Mouse (Mus musculus) regulatory T cell (primary cell): ENCODE results near the gene Chic1.

Source experiments
- in situ Hi-C: fragments of 300-600 bp; cut with MboI, MseI; formaldehyde crosslinking; loops from one replicate; pipeline ENCODE4 v1.15.1; 2025; ENCODE audit warnings: high pct_unique_total_duplicates

Chic1 gene

DNA sequence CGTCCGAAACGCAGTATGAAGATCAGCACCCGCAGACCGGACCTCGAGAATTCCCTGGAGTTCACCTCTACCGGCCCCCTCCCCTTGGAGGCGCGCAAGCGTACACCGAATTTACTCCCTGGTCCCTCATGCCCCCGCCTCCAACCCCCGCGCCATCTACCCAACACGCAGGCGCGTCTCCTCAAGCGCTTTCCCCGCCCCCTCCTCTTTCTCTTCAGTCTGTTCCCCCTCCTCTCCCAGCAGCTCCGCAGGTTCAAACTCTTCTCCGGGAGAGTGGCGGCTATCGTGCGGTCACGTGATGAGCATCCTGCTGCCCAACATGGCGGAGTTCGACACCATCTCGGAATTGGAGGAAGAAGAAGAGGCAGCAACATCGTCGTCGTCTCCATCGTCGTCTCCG, at the start of gene Chic1:
Chic1 (plus strand) TSS at position 190 of the 400 bp plus-strand sequence.
- in situ Hi-C loops: no loop called here

DNA sequence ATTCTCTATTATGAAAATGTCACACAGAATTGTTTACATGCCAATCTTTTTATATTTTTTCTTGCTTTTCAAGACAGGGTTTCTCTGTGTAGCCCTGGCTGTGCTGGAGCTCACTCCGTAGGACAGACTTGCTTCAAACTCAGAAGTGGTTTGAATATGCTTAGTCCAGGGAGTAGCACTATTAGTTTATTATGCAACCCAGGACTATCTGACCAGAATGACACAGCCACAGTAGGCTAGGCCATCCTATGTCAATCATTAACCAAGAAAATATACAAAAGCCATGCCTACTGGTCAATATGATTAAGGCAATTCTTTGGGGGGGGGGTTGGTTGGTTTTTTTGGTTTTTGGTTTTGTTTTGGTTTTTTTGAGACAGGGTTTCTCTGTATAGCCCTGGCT, 48.0 kb upstream of the Chic1 start:
- in situ Hi-C loops: no loop called here

DNA sequence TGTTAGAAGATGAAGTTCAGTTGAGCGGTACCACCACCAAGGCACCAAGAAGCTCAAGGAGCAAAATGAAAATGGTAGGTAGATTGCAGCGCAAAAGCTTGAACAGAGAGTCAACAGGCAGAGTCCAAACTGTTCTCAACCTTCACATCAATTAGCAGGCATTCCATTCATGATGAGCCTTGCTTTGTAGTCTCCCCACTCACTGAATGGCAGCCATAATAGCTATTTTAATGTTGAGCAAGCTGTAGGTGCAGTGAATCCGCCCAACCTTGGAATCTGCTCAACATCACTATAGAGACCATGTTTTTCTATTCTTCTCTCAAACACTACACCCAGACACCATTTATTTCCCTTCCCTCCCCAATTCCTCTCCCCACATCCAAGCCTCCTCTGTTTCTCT, 44.6 kb upstream of the Chic1 start:
- in situ Hi-C loops: no loop called here

DNA sequence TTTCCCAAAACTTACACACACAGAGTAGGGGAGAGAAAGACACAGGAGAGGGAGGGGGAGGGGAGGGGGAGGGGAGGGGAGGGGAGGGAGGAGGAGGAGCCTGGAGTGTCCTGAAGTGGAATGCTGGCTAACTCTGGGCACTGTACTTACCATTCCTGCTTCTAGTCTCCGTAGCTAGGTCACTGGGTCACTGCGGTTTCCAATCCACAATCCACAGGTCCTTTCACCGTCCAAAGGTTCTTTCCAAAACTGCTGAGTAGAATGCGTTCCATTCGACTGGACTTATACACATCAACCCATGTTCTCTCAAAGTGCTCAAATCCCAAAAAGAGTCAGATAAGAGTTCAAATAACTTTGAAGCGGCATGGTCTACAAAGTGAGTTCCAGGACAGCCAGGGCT, 42.1 kb upstream of the Chic1 start:
- in situ Hi-C loops: no loop called here

DNA sequence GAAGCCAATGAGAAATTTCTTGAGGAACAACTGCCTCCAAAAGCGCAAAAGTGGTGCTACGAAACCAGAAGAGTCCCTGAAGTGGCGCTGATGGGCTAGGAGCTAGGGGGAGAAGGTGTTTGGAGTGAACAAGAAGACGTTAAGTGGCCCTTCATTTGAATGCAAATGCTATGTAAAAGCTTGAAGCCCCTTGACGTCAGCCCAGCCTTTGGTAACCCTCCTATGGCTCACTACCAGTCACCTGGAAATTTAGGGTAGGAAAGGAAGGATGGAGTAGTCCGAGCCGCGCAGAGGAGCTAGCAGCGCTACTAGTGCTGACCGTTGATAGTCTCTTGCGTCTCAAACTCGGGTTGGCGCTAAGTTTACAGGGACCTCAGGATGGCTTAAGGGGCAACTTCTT, 35.1 kb upstream of the Chic1 start, which contains the start of gene Cdx4:
Cdx4 (plus strand) TSS at position 253 of the 400 bp plus-strand sequence.
- in situ Hi-C loops: no loop called here

DNA sequence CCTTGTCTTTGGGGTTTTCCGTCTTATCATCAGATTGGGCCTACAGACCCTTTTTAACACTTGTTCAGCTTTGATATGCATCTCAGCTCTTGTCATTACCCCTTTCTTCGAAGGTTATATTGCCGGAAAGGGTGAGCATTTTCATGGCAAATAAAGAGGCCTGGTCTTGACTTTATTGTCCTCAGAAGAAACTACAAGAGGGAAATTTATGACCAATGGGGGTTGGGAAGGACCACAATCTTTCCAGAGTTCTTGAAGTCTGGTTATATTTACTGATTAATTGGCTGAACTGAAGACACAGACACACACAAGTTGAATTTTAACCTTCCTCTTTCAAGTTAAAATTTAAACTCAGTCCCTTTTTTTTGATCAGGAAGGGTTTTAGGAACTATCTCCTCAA, 30.4 kb upstream of the Chic1 start:
- in situ Hi-C loops: no loop called here

DNA sequence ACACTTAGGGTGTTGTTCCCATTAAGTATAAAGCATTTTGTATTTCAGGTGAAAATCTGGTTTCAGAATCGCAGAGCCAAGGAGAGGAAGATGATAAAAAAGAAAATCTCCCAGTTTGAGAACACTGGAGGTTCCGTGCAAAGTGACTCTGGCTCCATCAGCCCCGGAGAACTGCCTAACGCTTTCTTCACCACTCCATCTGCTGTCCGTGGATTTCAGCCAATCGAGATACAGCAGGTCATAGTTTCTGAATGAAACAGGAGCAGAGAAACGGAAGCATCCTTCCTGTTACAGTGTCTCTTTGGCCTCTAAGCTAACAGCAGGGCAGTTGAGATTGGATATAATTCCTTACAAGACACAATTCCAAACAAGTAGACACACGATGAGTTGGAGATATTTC, 26.9 kb upstream of the Chic1 start:
- in situ Hi-C loops: no loop called here

DNA sequence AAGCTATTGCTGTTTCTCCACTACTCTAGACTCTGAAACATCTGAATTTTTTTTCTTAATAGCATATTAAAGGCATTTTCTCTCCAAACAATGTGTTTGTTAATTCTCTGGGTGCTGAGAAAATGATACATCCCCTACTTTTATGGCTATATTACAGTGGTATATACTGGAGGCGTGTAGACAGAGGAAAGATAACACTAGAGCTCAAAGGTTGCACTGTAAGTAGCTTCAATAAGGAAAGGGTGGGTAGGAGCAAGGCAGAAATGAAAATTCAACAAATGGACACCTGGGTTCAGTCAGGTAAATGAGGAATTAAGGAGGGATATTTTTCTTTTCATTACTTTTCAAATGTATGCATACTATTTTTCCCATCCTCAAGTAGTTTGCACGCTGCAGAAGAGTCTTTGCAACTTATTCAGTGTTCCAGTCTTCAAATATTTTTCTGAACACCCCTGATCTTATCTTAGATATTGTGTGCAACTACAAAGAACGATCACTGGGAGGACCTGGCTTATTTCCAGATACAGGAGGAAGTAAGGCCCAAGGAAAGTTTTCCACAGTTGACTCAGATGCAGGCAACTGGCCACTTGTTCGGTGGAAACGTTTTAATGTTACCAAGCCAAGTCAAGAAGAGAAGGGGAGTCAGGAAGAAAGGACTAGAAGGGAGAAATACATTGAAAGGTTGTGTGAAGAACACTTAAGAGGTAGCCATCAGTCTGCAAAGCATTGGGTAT, 25.0 kb upstream of the Chic1 start:
- in situ Hi-C loops: loop anchor here (10.0 kb wide), 1 partner anchor 1564 kb away; no protein-coding TSS in a partner anchor

DNA sequence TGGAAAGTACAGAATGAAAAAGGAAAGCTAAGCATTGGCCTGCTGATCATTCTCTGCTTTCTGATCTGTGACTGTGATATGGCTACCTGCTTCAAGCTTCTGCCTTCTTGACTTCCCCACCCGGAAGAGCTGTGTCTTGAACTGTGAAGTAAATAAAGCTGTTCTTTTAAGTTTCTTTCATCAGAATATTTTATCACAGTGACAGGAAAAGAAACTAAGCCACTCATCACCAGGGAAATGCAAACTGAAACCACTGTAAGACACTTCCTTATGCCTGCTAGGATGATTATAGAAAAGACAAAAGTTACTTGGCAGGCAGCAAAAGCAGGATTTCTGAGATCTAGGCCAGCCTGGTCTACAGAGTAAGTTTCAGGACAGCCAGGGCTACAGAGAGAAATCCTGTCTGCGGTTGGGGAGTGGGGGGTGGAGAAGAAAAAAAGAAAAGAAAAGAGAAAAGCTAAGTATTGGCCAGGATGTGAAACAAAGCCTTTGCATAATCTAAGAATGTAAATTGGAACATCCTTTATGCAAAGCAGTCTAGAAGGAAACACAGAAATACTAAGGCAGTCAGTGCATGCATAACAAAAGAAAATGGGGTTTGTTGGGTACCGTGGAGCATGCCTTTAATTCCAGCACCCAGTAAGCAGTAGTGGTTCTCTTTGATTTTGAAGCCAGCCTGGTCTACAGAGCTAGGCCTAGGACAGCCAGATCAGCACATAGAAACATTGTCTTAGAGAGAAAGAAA, 14.7 kb upstream of the Chic1 start:
- in situ Hi-C loops: no loop called here

DNA sequence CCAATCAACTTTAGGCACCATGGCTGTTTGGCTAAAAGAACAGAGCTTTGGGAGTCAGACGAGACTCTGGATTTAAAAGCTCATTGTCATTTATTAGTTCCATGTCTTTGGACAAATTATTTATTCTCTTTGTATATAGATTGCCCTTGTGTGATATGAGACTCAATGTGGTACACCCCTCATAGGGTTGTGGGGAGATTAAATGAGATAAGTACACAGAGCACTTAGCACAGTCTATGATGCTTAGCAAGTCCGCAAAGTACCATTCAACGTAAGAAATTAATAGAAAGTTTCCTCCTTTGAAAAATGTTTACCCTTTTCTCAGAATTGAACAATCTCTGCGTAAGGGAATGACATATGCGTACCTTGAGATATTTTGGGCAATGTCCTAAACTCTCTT, 492 bp upstream of the Chic1 start:
- in situ Hi-C loops: no loop called here

DNA sequence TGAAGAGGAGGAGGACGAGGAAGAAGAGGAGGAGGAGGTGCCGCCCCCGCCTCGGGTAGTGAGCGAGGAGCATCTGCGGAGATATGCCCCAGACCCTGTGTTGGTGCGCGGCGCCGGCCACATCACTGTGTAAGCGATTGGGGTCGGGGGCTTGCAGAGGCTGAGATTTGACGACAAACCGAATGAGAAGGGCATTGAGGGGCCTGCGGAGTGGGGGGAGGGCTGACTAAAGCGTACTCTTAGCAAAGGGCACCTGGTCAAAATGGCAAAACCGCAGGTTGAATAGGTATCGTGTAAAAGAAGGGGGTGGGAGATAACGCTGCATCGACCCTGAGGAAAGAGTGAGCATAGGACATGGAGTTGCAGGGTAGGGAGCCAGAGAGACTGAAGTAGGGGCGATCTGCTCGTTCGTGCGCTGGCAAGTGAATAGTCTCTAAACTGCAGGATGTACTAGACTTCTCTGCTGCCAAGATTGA, 523 bp downstream of the Chic1 start:
- in situ Hi-C loops: no loop called here

DNA sequence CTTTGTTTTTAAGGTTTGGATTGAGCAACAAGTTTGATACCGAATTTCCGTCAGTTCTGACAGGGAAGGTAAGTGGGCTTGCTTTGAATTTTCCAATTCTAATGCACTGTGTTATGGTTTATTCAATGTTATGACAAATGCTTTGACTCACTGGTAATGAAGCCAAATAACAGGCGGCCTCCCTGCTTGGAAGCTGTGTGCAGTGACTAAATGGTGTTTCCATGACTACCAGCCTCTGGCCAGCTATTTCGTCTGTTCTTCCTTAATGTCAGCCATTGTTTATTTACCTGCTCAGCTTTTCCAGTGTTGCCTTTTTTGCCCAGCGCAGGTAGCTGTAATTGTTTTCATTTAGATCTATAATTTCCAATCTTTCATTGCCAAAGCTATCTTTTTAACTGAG, 9.9 kb downstream of the Chic1 start:
- in situ Hi-C loops: no loop called here

DNA sequence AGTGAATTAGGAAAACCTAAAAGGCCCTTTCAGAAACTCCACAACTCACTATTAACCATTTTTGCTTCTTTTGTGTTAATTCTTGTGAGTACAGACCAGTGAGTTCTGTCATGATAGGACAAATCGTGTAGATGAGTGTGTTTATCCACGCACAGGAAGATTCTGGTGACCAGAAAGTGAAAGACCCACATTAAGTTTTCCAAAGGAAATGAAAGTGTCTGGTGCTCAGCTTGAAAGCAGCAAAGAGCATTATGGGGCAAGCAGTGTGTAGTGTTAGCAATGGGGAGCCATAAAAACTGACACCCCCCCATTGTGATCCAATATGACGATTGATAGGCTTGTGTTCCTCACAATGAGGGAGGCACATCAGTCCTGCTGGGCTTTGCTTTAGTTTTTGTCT, 12.4 kb downstream of the Chic1 start:
- in situ Hi-C loops: no loop called here

DNA sequence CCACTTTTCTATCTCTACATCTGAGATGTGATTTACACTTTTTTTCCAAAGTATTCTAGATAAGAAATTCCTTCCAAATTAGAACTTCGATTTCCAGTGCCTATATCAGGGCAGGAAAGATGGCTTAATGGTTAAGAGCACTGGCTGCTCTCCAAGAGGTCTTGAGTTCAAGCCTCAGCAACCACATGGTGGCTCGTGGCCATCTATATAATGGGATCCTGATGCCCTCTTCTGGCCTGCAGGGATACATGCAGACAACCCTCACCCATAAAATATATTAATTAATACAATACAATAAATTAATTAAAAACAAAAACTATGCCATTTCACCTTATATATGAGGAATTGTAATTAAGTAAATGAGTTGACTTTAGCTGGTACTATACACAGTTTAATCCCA, 14.9 kb downstream of the Chic1 start:
- in situ Hi-C loops: loop anchor here (5.0 kb wide), 1 partner anchor 109 kb away; no protein-coding TSS in a partner anchor

DNA sequence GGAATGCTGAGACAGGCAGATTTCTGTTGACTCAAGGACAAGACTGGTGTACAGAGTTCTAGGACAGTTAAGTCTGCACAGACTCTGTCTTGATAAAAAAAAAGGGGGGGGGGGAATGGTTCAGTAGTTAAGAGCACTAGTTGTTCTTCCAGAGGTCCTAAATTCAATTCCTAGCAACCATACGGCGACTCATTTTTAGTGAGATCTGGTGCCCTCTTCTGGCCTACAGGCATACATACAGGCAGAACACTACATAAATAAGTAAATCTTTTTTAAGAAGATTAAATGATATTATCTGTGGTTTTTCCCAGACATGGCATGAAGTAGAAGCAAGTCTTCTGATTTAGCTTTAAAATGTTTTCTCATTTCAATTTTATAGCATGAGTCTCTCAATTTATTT, 15.4 kb downstream of the Chic1 start:
- in situ Hi-C loops: loop anchor here (5.0 kb wide), 1 partner anchor 109 kb away; no protein-coding TSS in a partner anchor

DNA sequence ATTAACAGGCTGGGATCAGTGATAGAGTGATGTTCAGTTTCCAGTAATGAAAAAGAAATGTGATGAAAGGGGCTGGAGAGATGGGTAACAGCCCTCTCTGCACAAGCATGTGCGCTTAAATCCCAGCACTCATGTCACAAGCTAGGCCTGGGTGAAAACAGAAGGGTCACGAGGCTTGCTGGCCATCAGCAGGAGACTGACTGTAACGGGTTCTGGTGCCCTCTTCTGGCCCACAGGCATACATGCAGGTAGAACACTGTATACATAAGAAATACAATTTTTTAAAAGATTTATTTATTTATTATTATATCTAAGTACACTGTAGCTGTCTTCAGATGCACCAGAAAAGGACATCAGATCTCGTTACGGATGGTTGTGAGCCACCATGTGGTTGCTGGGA, 18.0 kb downstream of the Chic1 start:
- in situ Hi-C loops: loop anchor here (5.0 kb wide), 1 partner anchor 112 kb away; no protein-coding TSS in a partner anchor

DNA sequence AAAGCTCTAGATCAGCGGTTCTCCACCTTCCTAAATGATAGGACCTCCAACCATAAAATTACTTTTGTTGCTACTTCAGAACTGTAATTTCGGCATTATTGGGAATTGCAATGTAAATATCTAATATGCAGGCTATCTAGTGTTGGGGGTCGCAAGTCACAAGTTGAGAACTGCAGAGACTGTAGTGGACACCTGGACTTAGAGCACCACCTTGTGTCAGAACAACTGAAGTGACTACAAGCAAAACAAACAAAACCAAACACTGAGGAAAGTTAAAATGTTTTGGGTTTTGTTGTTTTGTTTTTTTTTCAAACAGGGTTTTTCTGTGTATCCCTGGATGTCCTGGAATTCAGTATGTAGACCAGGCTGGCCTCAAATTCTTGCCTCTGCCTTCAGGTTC, 28.3 kb downstream of the Chic1 start:
- in situ Hi-C loops: loop anchor here (25.0 kb wide), 1 partner anchor 1072 kb away; no protein-coding TSS in a partner anchor

DNA sequence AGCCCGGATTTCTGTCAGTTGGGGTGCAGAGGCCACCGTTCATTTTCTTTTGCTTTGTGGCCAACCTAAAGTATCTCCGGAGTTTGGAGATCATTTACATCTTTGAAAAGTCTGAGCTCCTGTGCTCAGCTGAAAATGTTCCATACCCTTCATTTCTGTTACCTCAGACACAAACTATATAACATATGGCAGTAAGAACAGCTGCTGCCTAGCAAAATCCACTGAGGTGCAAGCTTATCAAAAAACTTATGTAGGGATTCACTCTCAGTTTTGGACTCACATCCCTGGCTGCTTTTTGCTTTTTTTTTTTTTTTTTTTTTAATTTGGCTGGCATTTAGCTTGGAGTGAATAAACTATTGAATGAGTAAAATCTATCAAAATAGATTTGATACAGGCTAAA, 31.9 kb downstream of the Chic1 start:
- in situ Hi-C loops: loop anchor here (25.0 kb wide), 1 partner anchor 1076 kb away; no protein-coding TSS in a partner anchor

DNA sequence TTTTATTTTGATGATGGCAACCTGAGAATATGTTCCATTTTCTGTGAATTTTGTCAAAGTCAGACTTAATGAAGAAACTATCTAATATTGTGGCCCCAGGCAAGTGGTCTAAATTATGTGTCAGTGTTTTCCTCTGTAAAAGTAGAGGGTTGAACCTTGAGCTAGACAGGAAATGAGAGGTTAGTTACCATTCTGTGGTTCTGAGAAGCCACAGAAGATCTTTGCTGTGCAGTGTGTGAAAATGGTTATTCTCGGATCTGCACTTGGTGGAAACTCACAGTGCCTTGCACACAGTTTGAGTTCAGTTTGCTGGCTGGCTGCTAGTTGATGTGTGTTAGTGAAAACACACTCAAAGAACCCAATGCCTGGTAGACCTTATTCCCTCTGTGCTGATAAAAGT, 37.6 kb downstream of the Chic1 start:
- in situ Hi-C loops: loop anchor here (25.0 kb wide), 1 partner anchor 1082 kb away; no protein-coding TSS in a partner anchor

DNA sequence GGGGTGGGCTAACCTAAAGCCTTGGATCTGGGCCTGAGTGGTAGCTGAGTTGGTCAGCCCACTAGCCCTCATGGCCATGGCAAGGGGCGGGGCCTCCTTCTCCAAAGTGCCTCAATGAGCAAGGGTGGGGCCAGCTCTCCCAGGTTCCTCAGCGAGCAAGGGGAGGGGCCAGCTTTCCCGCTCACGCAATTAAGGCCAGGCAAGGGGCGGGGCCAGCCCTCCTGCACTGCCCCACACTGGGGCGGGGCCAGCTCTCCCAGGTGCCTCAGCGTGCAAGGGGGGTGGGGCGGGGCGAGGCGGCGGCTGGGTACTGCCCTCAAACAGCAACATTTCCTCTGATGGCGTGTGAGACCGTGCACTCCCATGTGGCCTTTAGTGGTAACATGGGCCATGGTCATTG, 48.7 kb downstream of the Chic1 start:
- in situ Hi-C loops: no loop called here

DNA sequence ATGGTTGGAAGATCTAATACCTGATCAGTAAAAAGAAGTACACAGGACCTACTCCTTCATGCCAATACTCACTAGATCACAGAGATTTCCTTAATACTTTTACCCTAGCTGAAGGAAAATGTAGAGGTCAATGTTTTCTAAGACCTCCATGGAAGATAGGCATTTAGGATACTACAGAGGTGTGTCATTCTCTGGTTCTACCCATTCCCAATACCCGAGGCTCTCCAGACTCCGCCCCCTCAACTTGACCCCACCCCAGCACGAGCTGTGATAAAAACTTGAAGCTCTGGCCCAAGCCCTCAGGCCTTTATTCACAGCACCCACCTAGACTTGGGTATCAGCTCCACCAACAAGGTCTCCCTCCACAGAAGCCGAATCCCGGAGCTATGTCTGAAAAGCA, 57.9 kb downstream of the Chic1 start, which contains the start of gene Tsx:
Tsx (plus strand) TSS at position 301 of the 400 bp plus-strand sequence.
- in situ Hi-C loops: no loop called here

DNA sequence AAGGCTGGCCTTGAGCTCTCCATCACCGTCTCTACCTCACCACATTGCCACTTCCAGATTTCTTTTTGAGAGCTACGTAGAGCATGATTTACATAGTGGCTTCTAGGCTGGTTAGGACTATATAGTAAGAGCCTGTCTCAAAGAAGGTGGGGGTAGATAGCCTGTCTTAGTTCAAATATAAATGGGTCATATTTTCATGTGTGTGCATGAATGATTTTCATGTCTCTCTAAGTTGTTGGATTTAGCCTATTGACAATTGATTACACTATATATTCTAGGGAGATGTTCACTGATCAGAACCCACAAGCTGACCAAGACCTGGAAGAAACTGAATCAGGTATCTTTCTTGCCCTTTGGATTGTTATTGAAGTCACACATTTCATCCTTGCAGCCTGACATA, 65.4 kb downstream of the Chic1 start, which contains the start of gene Gm26992:
Gm26992 (plus strand) TSS at position 301 of the 400 bp plus-strand sequence.
- in situ Hi-C loops: no loop called here
